In the genomic region with DNA sequence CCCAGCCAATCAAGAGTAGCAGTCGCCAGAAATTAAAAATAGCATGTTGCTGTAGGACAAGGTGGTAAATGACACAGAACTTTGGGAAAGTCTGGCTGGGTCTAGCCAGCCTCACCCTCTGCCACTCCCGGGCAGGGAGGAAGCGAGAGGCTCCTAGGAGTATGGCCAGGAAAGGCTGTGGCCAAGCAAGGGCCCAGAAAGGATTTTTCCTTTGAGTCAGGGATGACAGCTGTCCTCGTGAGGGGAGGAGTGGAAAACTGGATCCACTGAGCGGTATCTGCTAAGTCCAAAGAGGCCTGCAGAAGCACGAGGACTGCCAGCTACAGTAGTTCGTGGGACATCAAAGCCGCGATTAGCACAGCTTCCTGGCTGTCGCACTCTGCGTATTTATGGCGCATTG, we compare ENCODE assay signal across 10 mouse cellular contexts.
DNase-seq lines count a peak whose midpoint lies in the region; ATAC-seq and TF ChIP-seq lines count a peak whose summit lies in the region.
"Had no signal": no experiment of that assay in that cellular context is flagged by ENCODE, and none has a peak within 500 bp of the region (broad histone marks: within the 10 kb centered on the region; RNA-seq: fewer than 3 reads in every experiment).

No protein-coding gene starts in this region.

- H3K9ac ChIP-seq in midbrain, embryonic 16.5 days (ENCODE audit: low read depth, low read length) = no peak overlapping the region
- no peak overlapping the region for H3K9ac ChIP-seq in stomach, postnatal 0 days (ENCODE audit: low read length)

- no peak for TF ChIP-seq EP300 in stomach, postnatal 0 days (optimal IDR thresholded peaks at IDR 0.05)

- no peaks in the 10 kb centered on the region for H3K27me3 ChIP-seq in midbrain, embryonic 16.5 days (ENCODE audit: control insufficient read depth, insufficient read depth, low read depth, low read length)
- H3K27me3 ChIP-seq in stomach, postnatal 0 days (ENCODE audit: control insufficient read depth, insufficient read depth, low read length) = no peaks in the 10 kb centered on the region

- no peak for TF ChIP-seq CTCF in layer of hippocampus, adult 2 months (conservative IDR thresholded peaks at IDR 0.05)
- no peak for TF ChIP-seq CTCF in stomach, postnatal 0 days (IDR thresholded peaks at IDR 0.05; ENCODE audit: low read depth)

- 0 out of 2 replicates have a peak, but pooled peaks cover 2% of the 10 kb centered on the region for H3K4me1 ChIP-seq in midbrain, embryonic 16.5 days (ENCODE audit: control insufficient read depth, insufficient read depth, low read length)
- H3K4me1 ChIP-seq in stomach, postnatal 0 days (replicated peaks; ENCODE audit: control insufficient read depth, insufficient read depth) = no peaks in the 10 kb centered on the region

- no peak for ATAC-seq in midbrain, embryonic 16.5 days
- no peak for ATAC-seq in stomach, postnatal 0 days (ENCODE audit: low FRiP score, low TSS enrichment)
- ATAC-seq: intestine, embryonic 16.5 days had no signal

- no peak overlapping the region for H3K4me2 ChIP-seq in midbrain, embryonic 16.5 days (ENCODE audit: low read length)
- H3K4me2 ChIP-seq in stomach, postnatal 0 days (replicated peaks; ENCODE audit: low read depth) = no peak overlapping the region

- WGBS in midbrain, embryonic 16.5 days = 78% methylated on average over 12 of the region's 12 CpGs
- 76% methylated on average over 12 of the region's 12 CpGs for WGBS in stomach, postnatal 0 days

- H3K27ac ChIP-seq in layer of hippocampus, adult 2 months = peak overlapping the region; percentile 71
- H3K27ac ChIP-seq in midbrain, embryonic 16.5 days (ENCODE audit: low read length) = peak overlapping the region; percentile 20; the same call in 1 of the 2 replicates
- H3K27ac ChIP-seq in stomach, postnatal 0 days (replicated peaks) = no peak overlapping the region

- no peaks in the 10 kb centered on the region for H3K36me3 ChIP-seq in midbrain, embryonic 16.5 days (ENCODE audit: control insufficient read depth, insufficient read depth, low read length)
- H3K36me3 ChIP-seq in stomach, postnatal 0 days (ENCODE audit: control insufficient read depth, insufficient read depth, low read length) = no peaks in the 10 kb centered on the region
- H3K36me3 ChIP-seq: G1E had no signal

- H3K4me3 ChIP-seq in layer of hippocampus, adult 2 months = no peak overlapping the region
- no peak overlapping the region for H3K4me3 ChIP-seq in midbrain, embryonic 16.5 days (ENCODE audit: low read depth, low read length)
- no peak overlapping the region for H3K4me3 ChIP-seq in stomach, postnatal 0 days (ENCODE audit: low read depth, low read length)

- no peaks in the 10 kb centered on the region for H3K9me3 ChIP-seq in midbrain, embryonic 16.5 days (replicated peaks; ENCODE audit: control insufficient read depth, low read length, poor library complexity, severe bottlenecking)
- no peaks in the 10 kb centered on the region for H3K9me3 ChIP-seq in stomach, postnatal 0 days (ENCODE audit: control insufficient read depth, low read length)

- DNase-seq in layer of hippocampus, adult 2 months (ENCODE audit: low spot score in 2 of 2) = no peak
- DNase-seq in layer of hippocampus, postnatal 14 days (ENCODE audit: low spot score in 2 of 2) = no peak
- peak; percentile 83 for DNase-seq in heart, adult 8-10 months (ENCODE audit: low spot score)
- DNase-seq in heart, postnatal 4 days = peak; percentile 54
- DNase-seq in urinary bladder, postnatal 25 days (ENCODE audit: low spot score) = no peak
- no peak for DNase-seq in stomach, postnatal 0 days (ENCODE audit: low spot score)
- DNase-seq: adrenal gland, adult 8-10 months had no signal

Comparison
In these comparisons a context has a peak if more than half of its experiments do, and no peak if none do; other contexts are left out.
1. DNase-seq: peak in heart, adult 8-10 months (single experiment) and heart, postnatal 4 days (single experiment); none in layer of hippocampus, adult 2 months (0 of 2), layer of hippocampus, postnatal 14 days (0 of 2), urinary bladder, postnatal 25 days (single experiment) and stomach, postnatal 0 days (single experiment).